Mouse (Mus musculus) ES-E14 (cell line): Measurements from ENCODE around the gene Snap91. TPM values are rescaled to one million over a fixed set of nuclear protein-coding genes. Genes with fewer than 3 reads are reported as not detected.

ENCODE experiments used
- DNase-seq: peaks from one replicate; pipeline ENCODE4 v3.0.0-alpha.2; 2013; ENCODE audit warnings: low read depth, low spot score
- H3K27ac ChIP-seq: 2 replicates; pipeline ENCODE4 v1.5.1; 2012; ENCODE audit warnings: low read depth, mild to moderate bottlenecking, low read length, moderate library complexity, mixed read lengths; ENCODE audit not compliant: poor library complexity, insufficient read depth, severe bottlenecking
- H3K36me3 ChIP-seq: 2 replicates; pipeline ENCODE4 v1.6.1; 2012; ENCODE audit warnings: mild to moderate bottlenecking, low read length, moderate library complexity, mixed read lengths; ENCODE audit not compliant: control insufficient read depth, poor library complexity, insufficient read depth, severe bottlenecking
- H3K4me1 ChIP-seq, 2 experiments: fragments of 150-350 bp in 1 of 2; sonication (generic) in 1 of 2; 2 replicates each; pipeline ENCODE4 v1.6.1; 2012; ENCODE audit warnings: low read length in 2 of 2, mild to moderate bottlenecking in 1 of 2, mixed read lengths in 1 of 2; ENCODE audit not compliant: control insufficient read depth in 2 of 2, insufficient read depth in 2 of 2, poor library complexity in 1 of 2
- H3K4me3 ChIP-seq, 2 experiments: fragments of 150-350 bp in 1 of 2; sonication (generic) in 1 of 2; 2 replicates each; pipeline ENCODE4 v1.5.1; 2012; ENCODE audit warnings: low read length in 2 of 2, low read depth in 1 of 2, mild to moderate bottlenecking in 1 of 2, mixed read lengths in 1 of 2; ENCODE audit not compliant: insufficient read depth in 1 of 2, poor library complexity in 1 of 2, severe bottlenecking in 1 of 2
- H3K9ac ChIP-seq: 2 replicates; pipeline ENCODE4 v1.6.1; 2012; ENCODE audit warnings: low read depth, mild to moderate bottlenecking, low read length, mixed read lengths; ENCODE audit not compliant: poor library complexity, insufficient read depth, severe bottlenecking
- H3K9me3 ChIP-seq: fragments of 150-350 bp; sonication (generic); 2 replicates; pipeline ENCODE4 v1.6.1; 2012; ENCODE audit warnings: low read depth, mild to moderate bottlenecking, low read length; ENCODE audit not compliant: control insufficient read depth, insufficient read depth
- CHD2 ChIP-seq: IDR thresholded peaks from 2 replicates; pipeline ENCODE4 v1.6.1; 2014; ENCODE audit warnings: mild to moderate bottlenecking, low read depth, low read length, inconsistent platforms
- HCFC1 ChIP-seq: IDR thresholded peaks from 2 replicates; pipeline ENCODE4 v1.6.1; 2012; ENCODE audit warnings: low read length, inconsistent platforms, borderline replicate concordance; ENCODE audit not compliant: insufficient read depth
- MAFK ChIP-seq: IDR thresholded peaks from 2 replicates; pipeline ENCODE4 v1.6.1; 2014; ENCODE audit warnings: mild to moderate bottlenecking, low read depth, low read length, inconsistent platforms; ENCODE audit not compliant: insufficient read depth
- ZC3H11A ChIP-seq: IDR thresholded peaks from 2 replicates; pipeline ENCODE4 v1.6.1; 2012; ENCODE audit warnings: low read depth, mild to moderate bottlenecking, inconsistent platforms, low read length, borderline replicate concordance
- ZNF384 ChIP-seq: IDR thresholded peaks from 2 replicates; pipeline ENCODE4 v1.6.1; 2012; ENCODE audit warnings: low read depth, low read length, inconsistent platforms
- in situ Hi-C, 2 experiments: fragments of 600-800 bp; cut with MboI; formaldehyde crosslinking; loops; one replicate each; pipeline ENCODE4 v1.15.1; 2025; ENCODE audit warnings: low sequenced_read_pairs in 2 of 2, inconsistent platforms in 1 of 2; ENCODE audit not compliant: unreplicated experiment in 2 of 2
- total RNA-seq: library from RNA; depleted of rRNA; stranded (reverse); fragments of 300-350 nt; gene quantifications from 2 replicates; pipeline ENCODE4 v1.2.3, GENCODE M21; 2012

Gene Snap91
- total RNA-seq, 1 experiment, result 0.80 TPM

- DNase-seq, result no peak
- H3K9me3 ChIP-seq, result no peaks in the 10 kb centered on the region
- no peak overlapping the region for H3K4me3 ChIP-seq
- H3K9ac ChIP-seq, result no peak overlapping the region
- H3K4me1 ChIP-seq, result no peaks in the 10 kb centered on the region
- H3K27ac ChIP-seq, result no peak overlapping the region
- H3K36me3 ChIP-seq, result no peaks in the 10 kb centered on the region
- in situ Hi-C loops, result loop anchor here in 1 of 2 experiments (25.0 kb wide), 1 partner anchor 186 kb away; no protein-coding TSS in a partner anchor
- TF ChIP-seq HCFC1, result no peak
- TF ChIP-seq MAFK, result no peak
- TF ChIP-seq ZNF384, result no peak
- no peak for TF ChIP-seq ZC3H11A
- TF ChIP-seq CHD2, result no peak
Observed at GRCm38 (mm10) chr9:86772897-86773296, 107.6 kb downstream of the Snap91 start.

- no peak for TF ChIP-seq MAFK
- no peak for TF ChIP-seq ZC3H11A
- no peak for TF ChIP-seq CHD2
- TF ChIP-seq ZNF384, result no peak
- TF ChIP-seq HCFC1, result no peak
- in situ Hi-C loops, result loop anchor here in 1 of 2 experiments (25.0 kb wide), 1 partner anchor 180 kb away; no protein-coding TSS in a partner anchor
- no peak for DNase-seq
Observed at GRCm38 (mm10) chr9:86766991-86767390, 113.5 kb downstream of the Snap91 start.

GRCm38 (mm10) chr9:86764002-86764401, 116.5 kb downstream of the Snap91 start:
- peaks cover 0 to 4% of the 10 kb centered on the region in 2 experiments; a peak in 1 of 4 replicates for H3K4me1 ChIP-seq
- H3K36me3 ChIP-seq, result no peaks in the 10 kb centered on the region
- H3K9ac ChIP-seq, result no peak overlapping the region
- H3K9me3 ChIP-seq, result no peaks in the 10 kb centered on the region
- no peak overlapping the region for H3K27ac ChIP-seq
- in situ Hi-C loops, result loop anchor here in 1 of 2 experiments (25.0 kb wide), 1 partner anchor 177 kb away; no protein-coding TSS in a partner anchor
- H3K4me3 ChIP-seq, result no peak overlapping the region
- no peak for TF ChIP-seq HCFC1
- TF ChIP-seq MAFK, result no peak
- no peak for TF ChIP-seq ZC3H11A
- TF ChIP-seq ZNF384, result no peak
- no peak for TF ChIP-seq CHD2
- DNase-seq, result no peak

More at GRCm38 (mm10) chr9:86766991-86767390, 113.5 kb downstream of the Snap91 start:
- Histone ChIP-seq H3K27ac (no peak overlapping the region), H3K4me3 (no peak overlapping the region), H3K9me3 (no peaks in the 10 kb centered on the region), H3K9ac (no peak overlapping the region), H3K36me3 (no peaks in the 10 kb centered on the region), H3K4me1 (peaks cover 0 to 4% of the 10 kb centered on the region in 2 experiments; a peak in 1 of 4 replicates)

GRCm38 (mm10) chr9:86762477-86763376, 117.7 kb downstream of the Snap91 start:
- TF ChIP-seq ZC3H11A (no peak), MAFK (no peak), CHD2 (no peak), HCFC1 (no peak), ZNF384 (no peak)
- H3K36me3 ChIP-seq, result no peaks in the 10 kb centered on the region
- no peak for DNase-seq
- in situ Hi-C loops, result loop anchor here in 1 of 2 experiments (25.0 kb wide), 1 partner anchor 175 kb away; no protein-coding TSS in a partner anchor
- no peaks in the 10 kb centered on the region for H3K9me3 ChIP-seq
- no peak overlapping the region for H3K9ac ChIP-seq
- peaks cover 0 to 4% of the 10 kb centered on the region in 2 experiments; a peak in 1 of 4 replicates for H3K4me1 ChIP-seq
- H3K4me3 ChIP-seq, result no peak overlapping the region
- no peak overlapping the region for H3K27ac ChIP-seq
